ENCODE assay signal across 20 mouse cellular contexts in the genomic region with DNA sequence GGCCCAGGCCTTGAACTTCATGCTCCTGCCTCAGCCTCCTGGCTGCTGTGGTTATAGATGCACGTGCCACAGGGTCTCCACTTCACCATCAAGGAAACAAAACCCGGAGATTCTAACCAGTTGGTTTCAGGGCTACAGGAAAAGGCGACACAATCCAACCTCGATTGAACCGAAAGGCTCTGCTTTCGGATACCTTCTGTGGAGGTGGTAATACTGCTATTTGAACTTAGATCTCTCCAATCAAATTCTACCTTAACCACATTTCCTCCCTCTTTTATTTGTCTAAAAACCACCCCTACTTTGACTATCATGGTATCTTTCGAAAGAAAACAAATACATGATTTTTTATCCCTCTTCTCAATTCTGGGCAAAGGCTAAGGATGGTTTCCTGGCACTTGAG.
"Had no signal": no experiment of that assay in that cellular context is flagged by ENCODE, and none has a peak within 500 bp of the region (broad histone marks: within the 10 kb centered on the region; RNA-seq: fewer than 3 reads in every experiment).

No protein-coding gene starts in this region.

- DNase-seq: kidney, adult 8-10 months; kidney, postnatal 10 days; kidney, postnatal 36 days; layer of hippocampus, postnatal 36 days; liver, postnatal 0 days; lung, embryonic 14.5 days; lung, postnatal 10 days; lung, postnatal 4 days; midbrain, embryonic 14.5 days; retina, postnatal 1 day; right cerebral cortex, postnatal 25 days; thymus, adult 18-20 months; thymus, postnatal 36 days had no signal

- H3K27ac ChIP-seq: kidney, embryonic 15.5 days; left cerebral cortex, adult 2 months; limb, embryonic 12.5 days; liver, embryonic 14.5 days had no signal

- H3K4me2 ChIP-seq: kidney, embryonic 15.5 days; limb, embryonic 12.5 days; liver, embryonic 11.5 days; lung, embryonic 14.5 days; midbrain, embryonic 11.5 days; neural tube, embryonic 13.5 days had no signal

- ATAC-seq: liver, postnatal 0 days had no signal

- H3K4me1 ChIP-seq: limb, embryonic 12.5 days had no signal

- H3K4me3 ChIP-seq: kidney, embryonic 15.5 days; left cerebral cortex, adult 2 months; limb, embryonic 12.5 days; neural tube, embryonic 13.5 days had no signal

- H3K27me3 ChIP-seq: kidney, embryonic 15.5 days; limb, embryonic 12.5 days; neural tube, embryonic 13.5 days had no signal

- H3K36me3 ChIP-seq: kidney, embryonic 15.5 days; limb, embryonic 12.5 days; neural tube, embryonic 13.5 days had no signal

- H3K9ac ChIP-seq: kidney, embryonic 15.5 days; limb, embryonic 12.5 days; liver, embryonic 14.5 days; liver, postnatal 0 days; lung, embryonic 14.5 days; neural tube, embryonic 13.5 days had no signal

- H3K9me3 ChIP-seq: kidney, embryonic 15.5 days; limb, embryonic 12.5 days; neural tube, embryonic 13.5 days had no signal
